In genomic region chr8:86597681-86598080, GRCm38 (mm10) we compare ENCODE assay signal across 23 mouse cellular contexts. TPM values are rescaled to one million over a fixed set of nuclear protein-coding genes. Genes with fewer than 3 reads are reported as not detected.
DNase-seq lines count a peak whose midpoint lies in the region; ATAC-seq and TF ChIP-seq lines count a peak whose summit lies in the region.
"Had no signal": no experiment of that assay in that cellular context is flagged by ENCODE, and none has a peak within 500 bp of the region (broad histone marks: within the 10 kb centered on the region; RNA-seq: fewer than 3 reads in every experiment).

No protein-coding gene starts in this region.

- no peak overlapping the region for H3K9ac ChIP-seq in kidney, embryonic 14.5 days (ENCODE audit: low read depth, low read length)
- no peak overlapping the region for H3K9ac ChIP-seq in midbrain, embryonic 13.5 days (replicated peaks)
- H3K9ac ChIP-seq: heart, embryonic 12.5 days had no signal

- peak overlapping the region; percentile 20; the same call in 1 of the 2 replicates for H3K27ac ChIP-seq in kidney, adult 2 months (ENCODE audit: insufficient read depth, low read depth, low read length)
- no peak overlapping the region for H3K27ac ChIP-seq in kidney, embryonic 14.5 days (ENCODE audit: low read depth, low read length)
- no peak overlapping the region for H3K27ac ChIP-seq in limb, embryonic 10.5 days
- no peak overlapping the region for H3K27ac ChIP-seq in midbrain, embryonic 13.5 days
- H3K27ac ChIP-seq: embryonic facial prominence, embryonic 10.5 days; forebrain, embryonic 10.5 days; gastrocnemius, adult 2 months; hindbrain, embryonic 10.5 days had no signal

- H3K36me3 ChIP-seq in kidney, adult 2 months (ENCODE audit: control insufficient read depth, insufficient read depth, low read length) = no peaks in the 10 kb centered on the region
- no peaks in the 10 kb centered on the region for H3K36me3 ChIP-seq in kidney, embryonic 14.5 days (ENCODE audit: control insufficient read depth, insufficient read depth, low read length)
- no peaks in the 10 kb centered on the region for H3K36me3 ChIP-seq in limb, embryonic 10.5 days
- H3K36me3 ChIP-seq in midbrain, embryonic 13.5 days = no peaks in the 10 kb centered on the region
- H3K36me3 ChIP-seq: embryonic facial prominence, embryonic 10.5 days; forebrain, embryonic 10.5 days; G1E; heart, embryonic 12.5 days; hindbrain, embryonic 10.5 days had no signal

- H3K4me2 ChIP-seq in kidney, embryonic 14.5 days (replicated peaks; ENCODE audit: low read depth, low read length) = no peak overlapping the region
- no peak overlapping the region for H3K4me2 ChIP-seq in midbrain, embryonic 13.5 days (replicated peaks)
- H3K4me2 ChIP-seq: heart, embryonic 12.5 days had no signal

- no peak for ATAC-seq in kidney, embryonic 14.5 days (ENCODE audit: low FRiP score, low TSS enrichment)
- ATAC-seq in midbrain, embryonic 13.5 days = no peak
- ATAC-seq: CD4-positive, CD25-positive, alpha-beta regulatory T cell, adult 4 months; forebrain, embryonic 14.5 days had no signal

- no peaks in the 10 kb centered on the region for H3K27me3 ChIP-seq in kidney, adult 2 months (replicated peaks; ENCODE audit: control insufficient read depth, insufficient read depth, low read length)
- no peaks in the 10 kb centered on the region for H3K27me3 ChIP-seq in kidney, embryonic 14.5 days (ENCODE audit: control insufficient read depth, insufficient read depth, low read length)
- no peaks in the 10 kb centered on the region for H3K27me3 ChIP-seq in limb, embryonic 10.5 days (ENCODE audit: low read depth, poor library complexity, severe bottlenecking)
- H3K27me3 ChIP-seq in midbrain, embryonic 13.5 days = no peaks in the 10 kb centered on the region
- H3K27me3 ChIP-seq: heart, embryonic 12.5 days had no signal

- TF ChIP-seq CTCF in kidney, adult 2 months (conservative IDR thresholded peaks at IDR 0.05; ENCODE audit: insufficient read depth, insufficient read length, low read depth, low read length) = no peak

- peak; percentile 41 for DNase-seq in heart, adult 11 months
- DNase-seq in heart, adult 8-10 months (ENCODE audit: low spot score) = no peak
- peak; percentile 93 for DNase-seq in kidney, adult 2 months
- peak; percentile 44 for DNase-seq in kidney, postnatal 10 days
- DNase-seq in limb, embryonic 10.5 days (ENCODE audit: low spot score) = peak; percentile 21
- DNase-seq: adrenal gland, adult 8-10 months; adrenal gland, postnatal 36 days; B cell, adult 2 months; cerebellum, adult 2 months; cerebellum, postnatal 10 days; gastrocnemius, adult 2 months; gastrocnemius, postnatal 25 days had no signal

- 55% methylated on average over 7 of the region's 7 CpGs for WGBS in kidney, adult 2 months
- WGBS in kidney, embryonic 14.5 days = 91% methylated on average over 7 of the region's 7 CpGs
- WGBS in limb, embryonic 10.5 days = 92% methylated on average over 7 of the region's 7 CpGs
- 93% methylated on average over 7 of the region's 7 CpGs for WGBS in midbrain, embryonic 13.5 days

- no peak for TF ChIP-seq POLR2A in kidney, adult 2 months (IDR thresholded peaks at IDR 0.05; ENCODE audit: low read depth, low read length)

- peaks cover 19% of the 10 kb centered on the region; the same call in 1 of the 2 replicates for H3K4me1 ChIP-seq in kidney, adult 2 months (ENCODE audit: control insufficient read depth, insufficient read depth, low read length)
- H3K4me1 ChIP-seq in kidney, embryonic 14.5 days (ENCODE audit: control insufficient read depth, insufficient read depth, low read length) = no peaks in the 10 kb centered on the region
- no peaks in the 10 kb centered on the region for H3K4me1 ChIP-seq in limb, embryonic 10.5 days
- H3K4me1 ChIP-seq in midbrain, embryonic 13.5 days (replicated peaks) = no peaks in the 10 kb centered on the region
- H3K4me1 ChIP-seq: embryonic facial prominence, embryonic 10.5 days; forebrain, embryonic 10.5 days; heart, embryonic 12.5 days; hindbrain, embryonic 10.5 days had no signal

- H3K9me3 ChIP-seq in kidney, embryonic 14.5 days (ENCODE audit: control insufficient read depth, low read length) = no peaks in the 10 kb centered on the region
- no peaks in the 10 kb centered on the region for H3K9me3 ChIP-seq in limb, embryonic 10.5 days (replicated peaks)
- H3K9me3 ChIP-seq in midbrain, embryonic 13.5 days = no peaks in the 10 kb centered on the region
- H3K9me3 ChIP-seq: embryonic facial prominence, embryonic 10.5 days; forebrain, embryonic 10.5 days; G1E; heart, embryonic 12.5 days; hindbrain, embryonic 10.5 days had no signal

- no peak overlapping the region for H3K4me3 ChIP-seq in kidney, adult 2 months (ENCODE audit: insufficient read depth, low read depth, low read length)
- H3K4me3 ChIP-seq in kidney, embryonic 14.5 days (ENCODE audit: low read length) = no peak overlapping the region
- H3K4me3 ChIP-seq in limb, embryonic 10.5 days = no peak overlapping the region
- H3K4me3 ChIP-seq in midbrain, embryonic 13.5 days (replicated peaks) = no peak overlapping the region
- H3K4me3 ChIP-seq: embryonic facial prominence, embryonic 10.5 days; forebrain, embryonic 10.5 days; gastrocnemius, adult 2 months; heart, embryonic 12.5 days; hindbrain, embryonic 10.5 days had no signal

RNA-seq across cellular contexts. Expression of gene Abcc12, which starts 17.2 kb away (rescaled TPM):
- not detected for total RNA-seq in heart, adult 8-10 months (2022)
- 0.01 and 0.03 TPM in 2 replicates for polyA plus RNA-seq in kidney, adult 2 months (2012; rRNA removed)
- 0.08 and 0.11 TPM in 2 replicates for polyA plus RNA-seq in kidney, embryonic 14.5 days (2014; fragmentation: Nextera tagmentation; extraction: Ambion mirVana)
- 0.04 and 0.16 TPM in 2 replicates for polyA plus RNA-seq in limb, embryonic 10.5 days (2016; fragmentation: Nextera tagmentation; extraction: Ambion mirVana)
- polyA plus RNA-seq in midbrain, embryonic 13.5 days (2015; fragmentation: Nextera tagmentation; extraction: Ambion mirVana) = 0.05 and 0.14 TPM in 2 replicates
- total RNA-seq: adrenal gland, postnatal 36 days; gastrocnemius, adult 2 months; granulocyte monocyte progenitor cell, adult 5-6 weeks; heart, postnatal 25 days had no signal
- polyA plus RNA-seq: CD4-positive, CD25-positive, alpha-beta regulatory T cell, adult 4 months; embryonic facial prominence, embryonic 10.5 days; forebrain, embryonic 10.5 days; heart, embryonic 12.5 days had no signal

RNA-seq across cellular contexts. Expression of gene Lonp2, which starts 26.2 kb away (rescaled TPM):
- 10 to 100 TPM; 79.6 to 86.6 (median 83.4) TPM for total RNA-seq in heart, adult 8-10 months (2022)
- 82.9 and 87.1 TPM in 2 replicates for polyA plus RNA-seq in kidney, adult 2 months (2012; rRNA removed)
- polyA plus RNA-seq in kidney, embryonic 14.5 days (2014; fragmentation: Nextera tagmentation; extraction: Ambion mirVana) = 38.0 and 54.8 TPM in 2 replicates
- polyA plus RNA-seq in limb, embryonic 10.5 days (2016; fragmentation: Nextera tagmentation; extraction: Ambion mirVana) = 39.5 and 53.0 TPM in 2 replicates
- polyA plus RNA-seq in midbrain, embryonic 13.5 days (2015; fragmentation: Nextera tagmentation; extraction: Ambion mirVana) = 88.3 and 93.5 TPM in 2 replicates
